Mouse (Mus musculus): ENCODE measurements at regions not wholly inside any gene's neighbourhood (a gene's known extent, or its start where the extent isn't known, plus 50 kb on each side); places are given as distances from the start of the nearest gene placed in this dataset.

GRCm38 (mm10) chr7:113653130-113653529 lies 112.7 kb upstream of the Spon1 start:
- H3K79me2 ChIP-seq (ENCODE audit: control insufficient read depth, insufficient read depth) = no peaks in the 10 kb centered on the region
- TF ChIP-seq TCF12 (IDR thresholded peaks at IDR 0.05; ENCODE audit: insufficient read depth, poor library complexity, severe bottlenecking) (no peak), MAX (IDR thresholded peaks at IDR 0.05; ENCODE audit: low read depth) (no peak), TCF3 (IDR thresholded peaks at IDR 0.05; ENCODE audit: insufficient read length, low read depth) (no peak), MYOG (IDR thresholded peaks at IDR 0.05; ENCODE audit: control insufficient read depth in 1 of 3, insufficient read depth in 1 of 3, insufficient read length in 2 of 3, low read depth in 2 of 3) (no peak), USF1 (IDR thresholded peaks at IDR 0.05; ENCODE audit: low read depth) (no peak), SRF (IDR thresholded peaks at IDR 0.05; ENCODE audit: control insufficient read depth, insufficient read length, low read depth) (no peak), POLR2AphosphoS2 (IDR thresholded peaks at IDR 0.05; ENCODE audit: insufficient read length, low read depth) (no peak), MYOD1 (IDR thresholded peaks at IDR 0.05; ENCODE audit: control insufficient read depth in 1 of 3, insufficient read length in 2 of 3, low read depth in 2 of 3) (no peak), CEBPB (IDR thresholded peaks at IDR 0.05; ENCODE audit: insufficient read depth, poor library complexity, severe bottlenecking) (no peak), E2F4 (IDR thresholded peaks at IDR 0.05; ENCODE audit: insufficient read depth) (no peak), POLR2A (IDR thresholded peaks at IDR 0.05; ENCODE audit: insufficient read length, low read depth) (no peak), REST (IDR thresholded peaks at IDR 0.05; ENCODE audit: insufficient read depth, insufficient read length) (no peak)
- H3ac ChIP-seq (ENCODE audit: control insufficient read depth, insufficient read length) = no peak overlapping the region
- no peak overlapping the region for H3K4me3 ChIP-seq
- no peak overlapping the region for H3K4me2 ChIP-seq (ENCODE audit: low read depth)
- no peaks in the 10 kb centered on the region for H3K36me3 ChIP-seq (ENCODE audit: control insufficient read depth, insufficient read depth)
- H3K27me3 ChIP-seq (ENCODE audit: control insufficient read depth, insufficient read depth, insufficient read length) = no peaks in the 10 kb centered on the region

GRCm38 (mm10) chr7:113655336-113655735 lies 110.5 kb upstream of the Spon1 start:
- no peak overlapping the region for H3K4me3 ChIP-seq
- H3K27me3 ChIP-seq (ENCODE audit: control insufficient read depth, insufficient read depth, insufficient read length) = peaks cover 9% of the 10 kb centered on the region
- H3K4me2 ChIP-seq (ENCODE audit: low read depth) = no peak overlapping the region
- no peak overlapping the region for H3ac ChIP-seq (ENCODE audit: control insufficient read depth, insufficient read length)
- TF ChIP-seq MYOG (IDR thresholded peaks at IDR 0.05; ENCODE audit: control insufficient read depth in 1 of 3, insufficient read depth in 1 of 3, insufficient read length in 2 of 3, low read depth in 2 of 3) (no peak), MYOD1 (IDR thresholded peaks at IDR 0.05; ENCODE audit: control insufficient read depth in 1 of 3, insufficient read length in 2 of 3, low read depth in 2 of 3) (no peak), TCF12 (IDR thresholded peaks at IDR 0.05; ENCODE audit: insufficient read depth, poor library complexity, severe bottlenecking) (no peak), TCF3 (IDR thresholded peaks at IDR 0.05; ENCODE audit: insufficient read length, low read depth) (no peak), POLR2AphosphoS2 (IDR thresholded peaks at IDR 0.05; ENCODE audit: insufficient read length, low read depth) (no peak), MAX (IDR thresholded peaks at IDR 0.05; ENCODE audit: low read depth) (no peak), CEBPB (IDR thresholded peaks at IDR 0.05; ENCODE audit: insufficient read depth, poor library complexity, severe bottlenecking) (no peak), REST (IDR thresholded peaks at IDR 0.05; ENCODE audit: insufficient read depth, insufficient read length) (no peak), POLR2A (IDR thresholded peaks at IDR 0.05; ENCODE audit: insufficient read length, low read depth) (no peak), E2F4 (IDR thresholded peaks at IDR 0.05; ENCODE audit: insufficient read depth) (no peak), USF1 (IDR thresholded peaks at IDR 0.05; ENCODE audit: low read depth) (no peak), SRF (IDR thresholded peaks at IDR 0.05; ENCODE audit: control insufficient read depth, insufficient read length, low read depth) (no peak)
- H3K36me3 ChIP-seq (ENCODE audit: control insufficient read depth, insufficient read depth) = no peaks in the 10 kb centered on the region
- H3K79me2 ChIP-seq (ENCODE audit: control insufficient read depth, insufficient read depth) = no peaks in the 10 kb centered on the region

GRCm38 (mm10) chr7:113672779-113673595 lies 92.8 kb upstream of the Spon1 start:
- Histone ChIP-seq H3K36me3 (ENCODE audit: control insufficient read depth, insufficient read depth) (no peaks in the 10 kb centered on the region), H3K4me2 (ENCODE audit: low read depth) (no peak overlapping the region), H3K4me3 (no peak overlapping the region), H3K27me3 (ENCODE audit: control insufficient read depth, insufficient read depth, insufficient read length) (peaks cover 17% of the 10 kb centered on the region), H3ac (ENCODE audit: control insufficient read depth, insufficient read length) (no peak overlapping the region), H3K79me2 (ENCODE audit: control insufficient read depth, insufficient read depth) (no peaks in the 10 kb centered on the region)
- TF ChIP-seq TCF3 (IDR thresholded peaks at IDR 0.05; ENCODE audit: insufficient read length, low read depth) = no peak
- TF ChIP-seq TCF12 (IDR thresholded peaks at IDR 0.05; ENCODE audit: insufficient read depth, poor library complexity, severe bottlenecking) = no peak
- no peak for TF ChIP-seq POLR2AphosphoS2 (IDR thresholded peaks at IDR 0.05; ENCODE audit: insufficient read length, low read depth)
- no peak for TF ChIP-seq MAX (IDR thresholded peaks at IDR 0.05; ENCODE audit: low read depth)
- TF ChIP-seq POLR2A (IDR thresholded peaks at IDR 0.05; ENCODE audit: insufficient read length, low read depth) = no peak
- no peak for TF ChIP-seq E2F4 (IDR thresholded peaks at IDR 0.05; ENCODE audit: insufficient read depth)
- no peak for TF ChIP-seq CEBPB (IDR thresholded peaks at IDR 0.05; ENCODE audit: insufficient read depth, poor library complexity, severe bottlenecking)
- no peak for TF ChIP-seq MYOG (IDR thresholded peaks at IDR 0.05; ENCODE audit: control insufficient read depth in 1 of 3, insufficient read depth in 1 of 3, insufficient read length in 2 of 3, low read depth in 2 of 3)
- TF ChIP-seq USF1 (IDR thresholded peaks at IDR 0.05; ENCODE audit: low read depth) = no peak
- TF ChIP-seq MYOD1 (IDR thresholded peaks at IDR 0.05; ENCODE audit: control insufficient read depth in 1 of 3, insufficient read length in 2 of 3, low read depth in 2 of 3) = no peak
- TF ChIP-seq REST (IDR thresholded peaks at IDR 0.05; ENCODE audit: insufficient read depth, insufficient read length) = no peak
- TF ChIP-seq SRF (IDR thresholded peaks at IDR 0.05; ENCODE audit: control insufficient read depth, insufficient read length, low read depth) = no peak

- H3K79me2 ChIP-seq (ENCODE audit: control insufficient read depth, insufficient read depth) = no peaks in the 10 kb centered on the region
- TF ChIP-seq E2F4 (IDR thresholded peaks at IDR 0.05; ENCODE audit: insufficient read depth) (no peak), MAX (IDR thresholded peaks at IDR 0.05; ENCODE audit: low read depth) (no peak), CEBPB (IDR thresholded peaks at IDR 0.05; ENCODE audit: insufficient read depth, poor library complexity, severe bottlenecking) (no peak), POLR2A (IDR thresholded peaks at IDR 0.05; ENCODE audit: insufficient read length, low read depth) (no peak), MYOD1 (IDR thresholded peaks at IDR 0.05; ENCODE audit: control insufficient read depth in 1 of 3, insufficient read length in 2 of 3, low read depth in 2 of 3) (no peak), USF1 (IDR thresholded peaks at IDR 0.05; ENCODE audit: low read depth) (no peak), SRF (IDR thresholded peaks at IDR 0.05; ENCODE audit: control insufficient read depth, insufficient read length, low read depth) (no peak), TCF3 (IDR thresholded peaks at IDR 0.05; ENCODE audit: insufficient read length, low read depth) (no peak), MYOG (IDR thresholded peaks at IDR 0.05; ENCODE audit: control insufficient read depth in 1 of 3, insufficient read depth in 1 of 3, insufficient read length in 2 of 3, low read depth in 2 of 3) (no peak), POLR2AphosphoS2 (IDR thresholded peaks at IDR 0.05; ENCODE audit: insufficient read length, low read depth) (no peak), TCF12 (IDR thresholded peaks at IDR 0.05; ENCODE audit: insufficient read depth, poor library complexity, severe bottlenecking) (no peak), REST (IDR thresholded peaks at IDR 0.05; ENCODE audit: insufficient read depth, insufficient read length) (no peak)
- H3K4me2 ChIP-seq (ENCODE audit: low read depth) = no peak overlapping the region
- no peaks in the 10 kb centered on the region for H3K36me3 ChIP-seq (ENCODE audit: control insufficient read depth, insufficient read depth)
- peaks cover 14% of the 10 kb centered on the region for H3K27me3 ChIP-seq (ENCODE audit: control insufficient read depth, insufficient read depth, insufficient read length)
- H3ac ChIP-seq (ENCODE audit: control insufficient read depth, insufficient read length) = no peak overlapping the region
- H3K4me3 ChIP-seq = no peak overlapping the region
Observed at GRCm38 (mm10) chr7:113673596-113673956, 92.2 kb upstream of the Spon1 start.
